Mouse (Mus musculus): Measurements from ENCODE around the gene Gm45837. TPM values are rescaled to one million over a fixed set of nuclear protein-coding genes. Genes with fewer than 3 reads are reported as not detected.

Gm45837 gene
- total RNA-seq, 1 experiment = not detected

DNA sequence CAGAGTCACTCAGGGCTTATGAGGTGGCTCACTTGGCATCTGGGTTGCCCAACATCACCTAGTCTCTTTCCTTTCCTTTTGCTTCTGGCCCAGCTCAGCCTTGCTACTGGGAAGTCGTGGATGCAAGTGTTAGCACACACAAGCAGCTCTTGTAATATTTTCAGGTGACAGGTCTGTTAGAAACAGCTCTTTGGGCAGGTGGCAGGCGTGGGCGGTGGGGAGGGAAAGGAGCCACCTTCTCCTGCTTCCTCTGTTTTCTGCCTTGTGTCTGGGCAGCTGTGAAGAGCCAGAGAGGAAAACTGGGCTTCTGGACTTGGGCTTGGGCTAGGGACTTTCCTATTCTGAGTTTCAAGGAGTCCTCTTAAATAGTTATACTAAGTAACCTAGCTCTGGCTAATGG lies 65.3 kb downstream of the Gm45837 start:
- DNase-seq (ENCODE audit: low read depth, low spot score) = no peak
- Histone ChIP-seq H3K4me3 (ENCODE audit: insufficient read depth in 1 of 2, low read depth in 1 of 2, low read length in 2 of 2, poor library complexity in 1 of 2, severe bottlenecking in 1 of 2) (no peak overlapping the region), H3K9ac (ENCODE audit: insufficient read depth, low read depth, low read length, poor library complexity, severe bottlenecking) (no peak overlapping the region), H3K9me3 (ENCODE audit: control insufficient read depth, insufficient read depth, low read depth, low read length) (no peaks in the 10 kb centered on the region), H3K4me1 (ENCODE audit: control insufficient read depth in 2 of 2, insufficient read depth in 2 of 2, low read length in 2 of 2, poor library complexity in 1 of 2) (peaks cover 0 to 3% of the 10 kb centered on the region in 2 experiments; a peak in 1 of 4 replicates), H3K36me3 (ENCODE audit: control insufficient read depth, insufficient read depth, low read length, poor library complexity, severe bottlenecking) (no peaks in the 10 kb centered on the region), H3K27ac (ENCODE audit: insufficient read depth, low read depth, low read length, poor library complexity, severe bottlenecking) (no peak overlapping the region)
- in situ Hi-C loops (cut with MboI; ENCODE audit: low sequenced_read_pairs in 2 of 2, unreplicated experiment in 2 of 2) = no loop called here
- TF ChIP-seq MAFK (IDR thresholded peaks at IDR 0.05; ENCODE audit: insufficient read depth, low read depth, low read length) (no peak), CHD2 (IDR thresholded peaks at IDR 0.05; ENCODE audit: low read depth, low read length) (no peak), ZNF384 (IDR thresholded peaks at IDR 0.05; ENCODE audit: low read depth, low read length) (no peak), HCFC1 (IDR thresholded peaks at IDR 0.05; ENCODE audit: borderline replicate concordance, insufficient read depth, low read length) (no peak), ZC3H11A (IDR thresholded peaks at IDR 0.05; ENCODE audit: borderline replicate concordance, low read depth, low read length) (no peak)

- Histone ChIP-seq H3K9me3 (ENCODE audit: control insufficient read depth, insufficient read depth, low read depth, low read length) (no peaks in the 10 kb centered on the region), H3K27ac (ENCODE audit: insufficient read depth, low read depth, low read length, poor library complexity, severe bottlenecking) (no peak overlapping the region), H3K4me1 (ENCODE audit: control insufficient read depth in 2 of 2, insufficient read depth in 2 of 2, low read length in 2 of 2, poor library complexity in 1 of 2) (peaks cover 0 to 3% of the 10 kb centered on the region in 2 experiments; a peak in 1 of 4 replicates), H3K9ac (ENCODE audit: insufficient read depth, low read depth, low read length, poor library complexity, severe bottlenecking) (no peak overlapping the region), H3K4me3 (ENCODE audit: insufficient read depth in 1 of 2, low read depth in 1 of 2, low read length in 2 of 2, poor library complexity in 1 of 2, severe bottlenecking in 1 of 2) (no peak overlapping the region), H3K36me3 (ENCODE audit: control insufficient read depth, insufficient read depth, low read length, poor library complexity, severe bottlenecking) (no peaks in the 10 kb centered on the region)
- in situ Hi-C loops (cut with MboI; ENCODE audit: low sequenced_read_pairs in 2 of 2, unreplicated experiment in 2 of 2) = no loop called here
- DNase-seq (ENCODE audit: low read depth, low spot score) = no peak
- TF ChIP-seq ZNF384 (IDR thresholded peaks at IDR 0.05; ENCODE audit: low read depth, low read length) (no peak), HCFC1 (IDR thresholded peaks at IDR 0.05; ENCODE audit: borderline replicate concordance, insufficient read depth, low read length) (no peak), CHD2 (IDR thresholded peaks at IDR 0.05; ENCODE audit: low read depth, low read length) (no peak), MAFK (IDR thresholded peaks at IDR 0.05; ENCODE audit: insufficient read depth, low read depth, low read length) (no peak), ZC3H11A (IDR thresholded peaks at IDR 0.05; ENCODE audit: borderline replicate concordance, low read depth, low read length) (no peak)
Measured at GRCm38 (mm10) chr7:101476493-101476892, 65.8 kb downstream of the Gm45837 start.

- no peak for TF ChIP-seq HCFC1 (IDR thresholded peaks at IDR 0.05; ENCODE audit: borderline replicate concordance, insufficient read depth, low read length)
- no peak for TF ChIP-seq MAFK (IDR thresholded peaks at IDR 0.05; ENCODE audit: insufficient read depth, low read depth, low read length)
- TF ChIP-seq ZC3H11A (IDR thresholded peaks at IDR 0.05; ENCODE audit: borderline replicate concordance, low read depth, low read length) = no peak
- no peak for TF ChIP-seq CHD2 (IDR thresholded peaks at IDR 0.05; ENCODE audit: low read depth, low read length)
- no peak for TF ChIP-seq ZNF384 (IDR thresholded peaks at IDR 0.05; ENCODE audit: low read depth, low read length)
- Histone ChIP-seq H3K9ac (ENCODE audit: insufficient read depth, low read depth, low read length, poor library complexity, severe bottlenecking) (no peak overlapping the region), H3K4me1 (ENCODE audit: control insufficient read depth in 2 of 2, insufficient read depth in 2 of 2, low read length in 2 of 2, poor library complexity in 1 of 2) (peaks cover 0 to 3% of the 10 kb centered on the region in 2 experiments; a peak in 1 of 4 replicates), H3K36me3 (ENCODE audit: control insufficient read depth, insufficient read depth, low read length, poor library complexity, severe bottlenecking) (no peaks in the 10 kb centered on the region), H3K4me3 (ENCODE audit: insufficient read depth in 1 of 2, low read depth in 1 of 2, low read length in 2 of 2, poor library complexity in 1 of 2, severe bottlenecking in 1 of 2) (no peak overlapping the region), H3K27ac (ENCODE audit: insufficient read depth, low read depth, low read length, poor library complexity, severe bottlenecking) (no peak overlapping the region), H3K9me3 (ENCODE audit: control insufficient read depth, insufficient read depth, low read depth, low read length) (no peaks in the 10 kb centered on the region)
- peak; percentile 22 for DNase-seq (ENCODE audit: low read depth, low spot score)
- in situ Hi-C loops (cut with MboI; ENCODE audit: low sequenced_read_pairs in 2 of 2, unreplicated experiment in 2 of 2) = no loop called here
Measured at GRCm38 (mm10) chr7:101477200-101477599, 66.5 kb downstream of the Gm45837 start.

GRCm38 (mm10) chr7:101478099-101478498 lies 67.4 kb downstream of the Gm45837 start:
- Histone ChIP-seq H3K9ac (ENCODE audit: insufficient read depth, low read depth, low read length, poor library complexity, severe bottlenecking) (no peak overlapping the region), H3K9me3 (ENCODE audit: control insufficient read depth, insufficient read depth, low read depth, low read length) (no peaks in the 10 kb centered on the region), H3K36me3 (ENCODE audit: control insufficient read depth, insufficient read depth, low read length, poor library complexity, severe bottlenecking) (no peaks in the 10 kb centered on the region), H3K27ac (ENCODE audit: insufficient read depth, low read depth, low read length, poor library complexity, severe bottlenecking) (no peak overlapping the region), H3K4me1 (ENCODE audit: control insufficient read depth in 2 of 2, insufficient read depth in 2 of 2, low read length in 2 of 2, poor library complexity in 1 of 2) (peaks cover 0 to 3% of the 10 kb centered on the region in 2 experiments; a peak in 1 of 4 replicates), H3K4me3 (ENCODE audit: insufficient read depth in 1 of 2, low read depth in 1 of 2, low read length in 2 of 2, poor library complexity in 1 of 2, severe bottlenecking in 1 of 2) (no peak overlapping the region)
- TF ChIP-seq MAFK (IDR thresholded peaks at IDR 0.05; ENCODE audit: insufficient read depth, low read depth, low read length) = no peak
- TF ChIP-seq CHD2 (IDR thresholded peaks at IDR 0.05; ENCODE audit: low read depth, low read length) = no peak
- no peak for TF ChIP-seq ZC3H11A (IDR thresholded peaks at IDR 0.05; ENCODE audit: borderline replicate concordance, low read depth, low read length)
- TF ChIP-seq ZNF384 (IDR thresholded peaks at IDR 0.05; ENCODE audit: low read depth, low read length) = no peak
- TF ChIP-seq HCFC1 (IDR thresholded peaks at IDR 0.05; ENCODE audit: borderline replicate concordance, insufficient read depth, low read length) = no peak
- in situ Hi-C loops (cut with MboI; ENCODE audit: low sequenced_read_pairs in 2 of 2, unreplicated experiment in 2 of 2) = no loop called here
- no peak for DNase-seq (ENCODE audit: low read depth, low spot score)

- TF ChIP-seq HCFC1 (IDR thresholded peaks at IDR 0.05; ENCODE audit: borderline replicate concordance, insufficient read depth, low read length) = no peak
- no peak for TF ChIP-seq ZC3H11A (IDR thresholded peaks at IDR 0.05; ENCODE audit: borderline replicate concordance, low read depth, low read length)
- H3K4me3 ChIP-seq (ENCODE audit: insufficient read depth in 1 of 2, low read depth in 1 of 2, low read length in 2 of 2, poor library complexity in 1 of 2, severe bottlenecking in 1 of 2) = no peak overlapping the region
- no peak for DNase-seq (ENCODE audit: low read depth, low spot score)
- H3K4me1 ChIP-seq (ENCODE audit: control insufficient read depth in 2 of 2, insufficient read depth in 2 of 2, low read length in 2 of 2, poor library complexity in 1 of 2) = peaks cover 0 to 3% of the 10 kb centered on the region in 2 experiments; a peak in 1 of 4 replicates
- in situ Hi-C loops (cut with MboI; ENCODE audit: low sequenced_read_pairs in 2 of 2, unreplicated experiment in 2 of 2) = no loop called here
- no peak overlapping the region for H3K27ac ChIP-seq (ENCODE audit: insufficient read depth, low read depth, low read length, poor library complexity, severe bottlenecking)
- no peaks in the 10 kb centered on the region for H3K36me3 ChIP-seq (ENCODE audit: control insufficient read depth, insufficient read depth, low read length, poor library complexity, severe bottlenecking)
- H3K9me3 ChIP-seq (ENCODE audit: control insufficient read depth, insufficient read depth, low read depth, low read length) = no peaks in the 10 kb centered on the region
- H3K9ac ChIP-seq (ENCODE audit: insufficient read depth, low read depth, low read length, poor library complexity, severe bottlenecking) = no peak overlapping the region
Measured at GRCm38 (mm10) chr7:101479841-101480240, 69.2 kb downstream of the Gm45837 start.

Data from ES-E14 (cell line).